Mouse (Mus musculus) myocyte (in vitro differentiated cells): ENCODE data around the gene Sox5.

ENCODE experiments used
- CEBPB ChIP-seq: IDR thresholded peaks from 2 replicates; pipeline ENCODE4 v1.6.1; 2011; ENCODE audit warnings: mild to moderate bottlenecking, moderate library complexity; ENCODE audit not compliant: poor library complexity, insufficient read depth, severe bottlenecking
- E2F4 ChIP-seq: IDR thresholded peaks from one replicate; pipeline ENCODE4 v1.6.1; 2011; ENCODE audit warnings: mild to moderate bottlenecking, control low read depth, moderate library complexity; ENCODE audit not compliant: insufficient read depth
- MAX ChIP-seq: IDR thresholded peaks from one replicate; pipeline ENCODE4 v1.6.1; 2011; ENCODE audit warnings: low read depth, mild to moderate bottlenecking, control low read depth
- MYOD1 ChIP-seq, 3 experiments: IDR thresholded peaks; one replicate each; pipeline ENCODE4 v1.6.1; 2011; ENCODE audit warnings: control low read depth in 2 of 3, low read depth in 2 of 3, mild to moderate bottlenecking in 2 of 3, moderate library complexity in 1 of 3; ENCODE audit not compliant: insufficient read length in 2 of 3, control insufficient read depth in 1 of 3
- MYOG ChIP-seq, 3 experiments: IDR thresholded peaks; one replicate each; pipeline ENCODE4 v1.6.1; 2011; ENCODE audit warnings: control low read depth in 2 of 3, low read depth in 2 of 3, mild to moderate bottlenecking in 2 of 3; ENCODE audit not compliant: insufficient read length in 2 of 3, control insufficient read depth in 1 of 3, insufficient read depth in 1 of 3
- POLR2A ChIP-seq: IDR thresholded peaks from one replicate; pipeline ENCODE4 v1.6.1; 2011; ENCODE audit warnings: low read depth, mild to moderate bottlenecking, control low read depth, moderate library complexity; ENCODE audit not compliant: insufficient read length
- POLR2AphosphoS2 ChIP-seq: IDR thresholded peaks from one replicate; pipeline ENCODE4 v1.6.1; 2011; ENCODE audit warnings: low read depth, control low read depth; ENCODE audit not compliant: insufficient read length
- SRF ChIP-seq: IDR thresholded peaks from one replicate; pipeline ENCODE4 v1.6.1; 2011; ENCODE audit warnings: low read depth; ENCODE audit not compliant: control insufficient read depth, insufficient read length
- TCF12 ChIP-seq: IDR thresholded peaks from one replicate; pipeline ENCODE4 v1.6.1; 2011; ENCODE audit warnings: mild to moderate bottlenecking, control low read depth; ENCODE audit not compliant: poor library complexity, insufficient read depth, severe bottlenecking
- TCF3 ChIP-seq: IDR thresholded peaks from one replicate; pipeline ENCODE4 v1.6.1; 2011; ENCODE audit warnings: low read depth, control low read depth; ENCODE audit not compliant: insufficient read length
- USF1 ChIP-seq: IDR thresholded peaks from one replicate; pipeline ENCODE4 v1.6.1; 2011; ENCODE audit warnings: low read depth, mild to moderate bottlenecking, control low read depth, moderate library complexity

DNA sequence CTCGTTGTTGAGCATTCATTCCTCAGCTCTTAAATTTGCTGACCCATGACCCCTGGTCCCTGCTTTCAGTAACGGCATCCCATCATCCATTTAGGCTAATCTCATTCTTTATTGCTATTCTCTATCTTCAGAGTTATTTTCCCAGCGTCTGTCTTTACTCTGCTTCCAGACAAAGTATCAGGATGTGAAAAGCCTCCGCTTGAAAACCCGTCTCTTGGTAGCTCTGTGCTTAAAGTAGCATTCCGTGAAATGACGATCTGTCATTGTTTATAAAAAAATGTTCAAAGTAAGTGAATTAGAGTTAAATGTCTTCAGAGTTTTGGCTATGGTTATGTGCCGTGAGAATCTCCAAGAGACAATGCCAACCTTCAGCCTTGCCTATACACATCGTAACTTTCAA is 915.2 kb downstream of the Sox5 start:
- no peak for TF ChIP-seq CEBPB
- no peak for TF ChIP-seq POLR2A
- no peak for TF ChIP-seq TCF12
- no peak for TF ChIP-seq USF1
- no peak for TF ChIP-seq MAX
- no peak for TF ChIP-seq TCF3
- TF ChIP-seq E2F4: no peak
- TF ChIP-seq MYOG (IDR thresholded peaks at IDR 0.05; ENCODE audit: control insufficient read depth in 1 of 3, insufficient read depth in 1 of 3, insufficient read length in 2 of 3, low read depth in 2 of 3): no peak
- no peak for TF ChIP-seq POLR2AphosphoS2
- no peak for TF ChIP-seq MYOD1 (IDR thresholded peaks at IDR 0.05; ENCODE audit: control insufficient read depth in 1 of 3, insufficient read length in 2 of 3, low read depth in 2 of 3)
- no peak for TF ChIP-seq SRF
